Mouse (Mus musculus) hindbrain, postnatal 0 days (tissue): ENCODE results near the gene Scd1. TPM values are rescaled to one million over a fixed set of nuclear protein-coding genes. Genes with fewer than 3 reads are reported as not detected.
A peak's percentile ranks its signal among the peaks of the same experiment; 100 is the strongest.

Experiments
- ATAC-seq: fragments of 200-750 bp; cut with Nextera tagmentation; 2 replicates; pipeline ENCODE4 v1.8.0; 2017; ENCODE audit warnings: mild to moderate bottlenecking, moderate TSS enrichment, moderate library complexity
- DNase-seq: peaks from one replicate; pipeline ENCODE4 v3.0.0-alpha.2; 2015; ENCODE audit warnings: low spot score
- H3K27ac ChIP-seq: fragments of 300-500 bp; sonication (generic); 2 replicates; pipeline ENCODE4 v1.5.1; 2014; ENCODE audit warnings: mild to moderate bottlenecking
- H3K27me3 ChIP-seq: fragments of 300-500 bp; sonication (generic); 2 replicates; pipeline ENCODE4 v1.6.1; 2014; ENCODE audit warnings: low read length, mixed read lengths; ENCODE audit not compliant: insufficient read depth
- H3K36me3 ChIP-seq: fragments of 300-500 bp; sonication (generic); 2 replicates; pipeline ENCODE4 v1.6.1; 2014; ENCODE audit warnings: low read length, mixed read lengths; ENCODE audit not compliant: insufficient read depth
- H3K4me1 ChIP-seq: fragments of 300-500 bp; sonication (generic); 2 replicates; pipeline ENCODE4 v1.6.1; 2014; ENCODE audit warnings: antibody characterized with exemption, low read length, mixed read lengths; ENCODE audit not compliant: insufficient read depth
- H3K4me2 ChIP-seq: fragments of 300-500 bp; sonication (generic); 2 replicates; pipeline ENCODE4 v1.6.1; 2014; ENCODE audit warnings: low read depth, mild to moderate bottlenecking, low read length, moderate library complexity, mixed read lengths
- H3K4me3 ChIP-seq: fragments of 300-500 bp; sonication (generic); 2 replicates; pipeline ENCODE4 v1.5.1; 2014; ENCODE audit warnings: low read length
- H3K9ac ChIP-seq: fragments of 300-500 bp; sonication (generic); replicated peaks from 2 replicates; pipeline ENCODE4 v1.6.1; 2014; ENCODE audit warnings: mild to moderate bottlenecking, low read length, moderate library complexity, mixed read lengths
- H3K9me3 ChIP-seq: fragments of 300-500 bp; sonication (generic); 2 replicates; pipeline ENCODE4 v1.6.1; 2016; ENCODE audit warnings: low read length, mixed read lengths
- CTCF ChIP-seq: IDR thresholded peaks from 2 replicates; pipeline ENCODE4 v1.5.1; 2016; ENCODE audit warnings: antibody characterized with exemption, control low read depth, low read depth
- WGBS: fragments of 180-500 bp; shearing (Covaris S2); extraction: QIAGEN DNeasy Blood & Tissue Kit; methylation state at CpG from one replicate; pipeline ENCODE4 v1.1.7; 2014; 5-methylcytosine and 5-hydroxymethylcytosine counted together
- polyA plus RNA-seq: library from polyadenylated mRNA; unstranded; fragments of >200 nt; fragmentation: Nextera tagmentation; extraction: Ambion mirVana; gene quantifications from 2 replicates; pipeline ENCODE4 v1.2.1, GENCODE M21; 2015
- total RNA-seq: library from RNA; depleted of rRNA; stranded (reverse); fragments of >200 nt; gene quantifications from 2 replicates; pipeline ENCODE4 v1.2.3, GENCODE M21; 2014

Gene Scd1
- total and polyA plus RNA-seq, 2 experiments from 2014 or later: 11.7 to 57.9 TPM

GRCm38 (mm10) chr19:44432084-44432483 is 24.4 kb upstream of the Scd1 start:
- Histone ChIP-seq H3K4me1 (no peaks in the 10 kb centered on the region), H3K27ac (no peak overlapping the region), H3K4me2 (no peak overlapping the region), H3K36me3 (no peaks in the 10 kb centered on the region), H3K9me3 (no peaks in the 10 kb centered on the region), H3K4me3 (no peak overlapping the region), H3K9ac (no peak overlapping the region), H3K27me3 (no peaks in the 10 kb centered on the region)
- DNase-seq: no peak
- 82% methylated on average over 5 of the region's 5 CpGs for WGBS
- TF ChIP-seq CTCF: no peak
- ATAC-seq: no peak

GRCm38 (mm10) chr19:44427721-44428120 is 20.0 kb upstream of the Scd1 start:
- no peak overlapping the region for H3K27ac ChIP-seq
- H3K27me3 ChIP-seq: no peaks in the 10 kb centered on the region
- no peak overlapping the region for H3K4me2 ChIP-seq
- no peaks in the 10 kb centered on the region for H3K9me3 ChIP-seq
- no peak for ATAC-seq
- H3K4me3 ChIP-seq: no peak overlapping the region
- DNase-seq: no peak
- WGBS: 93% methylated on average over 1 of the region's 1 CpGs
- H3K9ac ChIP-seq: no peak overlapping the region
- TF ChIP-seq CTCF: no peak
- no peaks in the 10 kb centered on the region for H3K36me3 ChIP-seq
- H3K4me1 ChIP-seq: no peaks in the 10 kb centered on the region

- Histone ChIP-seq H3K4me1 (no peaks in the 10 kb centered on the region), H3K27ac (no peak overlapping the region), H3K4me2 (no peak overlapping the region), H3K4me3 (no peak overlapping the region), H3K36me3 (no peaks in the 10 kb centered on the region), H3K27me3 (no peaks in the 10 kb centered on the region), H3K9me3 (no peaks in the 10 kb centered on the region), H3K9ac (no peak overlapping the region)
- WGBS: 79% methylated on average over 8 of the region's 8 CpGs
- no peak for DNase-seq
- no peak for TF ChIP-seq CTCF
- ATAC-seq: no peak
These were observed 14.5 kb upstream of the Scd1 start for GRCm38 (mm10) chr19:44422051-44422631.

- Histone ChIP-seq H3K4me3 (no peak overlapping the region), H3K9ac (no peak overlapping the region), H3K27ac (no peak overlapping the region), H3K9me3 (no peaks in the 10 kb centered on the region), H3K36me3 (no peaks in the 10 kb centered on the region), H3K4me1 (no peaks in the 10 kb centered on the region), H3K4me2 (no peak overlapping the region), H3K27me3 (no peaks in the 10 kb centered on the region)
- 51% methylated on average over 11 of the region's 11 CpGs for WGBS
- ATAC-seq (no peak), DNase-seq (no peak)
- TF ChIP-seq CTCF: no peak
These were observed 11.9 kb upstream of the Scd1 start for GRCm38 (mm10) chr19:44419530-44419929.

GRCm38 (mm10) chr19:44418945-44419344 is 11.3 kb upstream of the Scd1 start:
- H3K4me2 ChIP-seq: no peak overlapping the region
- ATAC-seq (0 out of 2 replicates have a peak, but pooled peaks have one; percentile 58), DNase-seq (peak; percentile 86)
- no peak overlapping the region for H3K9ac ChIP-seq
- no peaks in the 10 kb centered on the region for H3K36me3 ChIP-seq
- WGBS: 15% methylated on average over 4 of the region's 4 CpGs
- H3K4me3 ChIP-seq: no peak overlapping the region
- H3K27ac ChIP-seq: no peak overlapping the region
- TF ChIP-seq CTCF: peak; percentile 89
- H3K4me1 ChIP-seq: no peaks in the 10 kb centered on the region
- H3K9me3 ChIP-seq: no peaks in the 10 kb centered on the region
- no peaks in the 10 kb centered on the region for H3K27me3 ChIP-seq

- no peak for DNase-seq
- 75% methylated on average over 9 of the region's 9 CpGs for WGBS
- no peak for TF ChIP-seq CTCF
These were observed 10.9 kb upstream of the Scd1 start for GRCm38 (mm10) chr19:44418544-44418943.

GRCm38 (mm10) chr19:44418061-44418460 is 10.4 kb upstream of the Scd1 start:
- no peaks in the 10 kb centered on the region for H3K9me3 ChIP-seq
- no peak overlapping the region for H3K4me2 ChIP-seq
- no peak for TF ChIP-seq CTCF
- no peaks in the 10 kb centered on the region for H3K36me3 ChIP-seq
- H3K27me3 ChIP-seq: no peaks in the 10 kb centered on the region
- H3K4me3 ChIP-seq: no peak overlapping the region
- WGBS: 90% methylated on average over 5 of the region's 5 CpGs
- no peak for ATAC-seq
- H3K9ac ChIP-seq: no peak overlapping the region
- no peak for DNase-seq
- H3K27ac ChIP-seq: no peak overlapping the region
- no peaks in the 10 kb centered on the region for H3K4me1 ChIP-seq

More at GRCm38 (mm10) chr19:44418544-44418943, 10.9 kb upstream of the Scd1 start:
- no peaks in the 10 kb centered on the region for H3K27me3 ChIP-seq
- no peak overlapping the region for H3K9ac ChIP-seq
- H3K36me3 ChIP-seq: no peaks in the 10 kb centered on the region
- no peak overlapping the region for H3K4me2 ChIP-seq
- H3K4me1 ChIP-seq: no peaks in the 10 kb centered on the region
- H3K4me3 ChIP-seq: no peak overlapping the region
- H3K9me3 ChIP-seq: no peaks in the 10 kb centered on the region
- no peak for ATAC-seq
- no peak overlapping the region for H3K27ac ChIP-seq
